In genomic region chr16:91268724-91269452, GRCm38 (mm10) we compare ENCODE assay signal across 8 mouse cellular contexts. TPM values are rescaled to one million over a fixed set of nuclear protein-coding genes. Genes with fewer than 3 reads are reported as not detected.
DNase-seq lines count a peak whose midpoint lies in the region; ATAC-seq lines count a peak whose summit lies in the region.

No protein-coding gene starts in this region.

- H3K9me3 ChIP-seq in hindbrain, embryonic 10.5 days, result no peaks in the 10 kb centered on the region
- H3K9me3 ChIP-seq in hindbrain, embryonic 11.5 days (ENCODE audit: control insufficient read depth, low read length), result no peaks in the 10 kb centered on the region
- H3K9me3 ChIP-seq in embryonic facial prominence, embryonic 10.5 days, result no peaks in the 10 kb centered on the region
- H3K9me3 ChIP-seq in hindbrain, embryonic 15.5 days, result no peaks in the 10 kb centered on the region
- no peaks in the 10 kb centered on the region for H3K9me3 ChIP-seq in midbrain, embryonic 12.5 days

- DNase-seq in hindbrain, embryonic 10.5 days (ENCODE audit: low spot score), result no peak
- DNase-seq in hindbrain, embryonic 11.5 days (ENCODE audit: low spot score), result no peak
- no peak for DNase-seq in embryonic facial prominence, embryonic 10.5 days (ENCODE audit: low spot score)
- no peak for DNase-seq in cerebellum, adult 11 months
- no peak for DNase-seq in left cerebral cortex, adult 11 months (ENCODE audit: low spot score)
- DNase-seq in urinary bladder, postnatal 25 days (ENCODE audit: low spot score), result no peak

- 6% methylated on average over 13 of the region's 13 CpGs for WGBS in hindbrain, embryonic 10.5 days
- WGBS in hindbrain, embryonic 11.5 days, result 9% methylated on average over 13 of the region's 13 CpGs
- WGBS in embryonic facial prominence, embryonic 10.5 days, result 6% methylated on average over 13 of the region's 13 CpGs
- WGBS in hindbrain, embryonic 15.5 days, result 6% methylated on average over 13 of the region's 13 CpGs
- 9% methylated on average over 13 of the region's 13 CpGs for WGBS in midbrain, embryonic 12.5 days

- H3K9ac ChIP-seq in hindbrain, embryonic 11.5 days (ENCODE audit: low read depth, low read length), result no peak overlapping the region
- H3K9ac ChIP-seq in hindbrain, embryonic 15.5 days, result no peak overlapping the region
- H3K9ac ChIP-seq in midbrain, embryonic 12.5 days (replicated peaks), result no peak overlapping the region

- no peaks in the 10 kb centered on the region for H3K36me3 ChIP-seq in hindbrain, embryonic 10.5 days
- H3K36me3 ChIP-seq in hindbrain, embryonic 11.5 days (ENCODE audit: control insufficient read depth, insufficient read depth, low read length), result no peaks in the 10 kb centered on the region
- H3K36me3 ChIP-seq in embryonic facial prominence, embryonic 10.5 days (replicated peaks), result no peaks in the 10 kb centered on the region
- no peaks in the 10 kb centered on the region for H3K36me3 ChIP-seq in hindbrain, embryonic 15.5 days
- H3K36me3 ChIP-seq in midbrain, embryonic 12.5 days, result no peaks in the 10 kb centered on the region

- ATAC-seq in hindbrain, embryonic 11.5 days (ENCODE audit: low FRiP score), result no peak
- no peak for ATAC-seq in hindbrain, embryonic 15.5 days (ENCODE audit: low FRiP score, low read depth)
- ATAC-seq in midbrain, embryonic 12.5 days (ENCODE audit: low FRiP score, low read depth), result no peak

- H3K4me1 ChIP-seq in hindbrain, embryonic 10.5 days (replicated peaks), result peaks cover 26% of the 10 kb centered on the region
- H3K4me1 ChIP-seq in hindbrain, embryonic 11.5 days (replicated peaks; ENCODE audit: control insufficient read depth, insufficient read depth, low read length), result peaks cover 4% of the 10 kb centered on the region; the same call in 1 of the 2 replicates
- H3K4me1 ChIP-seq in embryonic facial prominence, embryonic 10.5 days, result peaks cover 25% of the 10 kb centered on the region
- peaks cover 20% of the 10 kb centered on the region for H3K4me1 ChIP-seq in hindbrain, embryonic 15.5 days (replicated peaks)
- H3K4me1 ChIP-seq in midbrain, embryonic 12.5 days, result peaks cover 25% of the 10 kb centered on the region

- H3K4me3 ChIP-seq in hindbrain, embryonic 10.5 days, result peak overlapping the region; percentile 54
- no peak overlapping the region for H3K4me3 ChIP-seq in hindbrain, embryonic 11.5 days (ENCODE audit: low read depth, low read length)
- peak overlapping the region; percentile 62 for H3K4me3 ChIP-seq in embryonic facial prominence, embryonic 10.5 days
- peak overlapping the region; percentile 42 for H3K4me3 ChIP-seq in hindbrain, embryonic 15.5 days
- H3K4me3 ChIP-seq in midbrain, embryonic 12.5 days, result peak overlapping the region; percentile 42

- H3K27ac ChIP-seq in hindbrain, embryonic 10.5 days, result no peak overlapping the region
- H3K27ac ChIP-seq in hindbrain, embryonic 11.5 days (ENCODE audit: low read depth, low read length), result no peak overlapping the region
- H3K27ac ChIP-seq in embryonic facial prominence, embryonic 10.5 days (replicated peaks), result no peak overlapping the region
- no peak overlapping the region for H3K27ac ChIP-seq in hindbrain, embryonic 15.5 days (replicated peaks)
- H3K27ac ChIP-seq in midbrain, embryonic 12.5 days (replicated peaks), result no peak overlapping the region

- peaks cover 100% of the 10 kb centered on the region for H3K27me3 ChIP-seq in hindbrain, embryonic 10.5 days (ENCODE audit: insufficient read depth, poor library complexity, severe bottlenecking)
- peaks cover 88% of the 10 kb centered on the region for H3K27me3 ChIP-seq in hindbrain, embryonic 11.5 days (ENCODE audit: control insufficient read depth, insufficient read depth, low read length)
- H3K27me3 ChIP-seq in embryonic facial prominence, embryonic 10.5 days (replicated peaks; ENCODE audit: low read depth, poor library complexity, severe bottlenecking), result peaks cover 100% of the 10 kb centered on the region
- H3K27me3 ChIP-seq in hindbrain, embryonic 15.5 days, result peaks cover 98% of the 10 kb centered on the region
- H3K27me3 ChIP-seq in midbrain, embryonic 12.5 days, result peaks cover 99% of the 10 kb centered on the region

- H3K4me2 ChIP-seq in hindbrain, embryonic 11.5 days (replicated peaks; ENCODE audit: low read depth, low read length), result no peak overlapping the region
- H3K4me2 ChIP-seq in hindbrain, embryonic 15.5 days, result peak overlapping the region; percentile 74
- peak overlapping the region; percentile 77 for H3K4me2 ChIP-seq in midbrain, embryonic 12.5 days (replicated peaks)

RNA-seq across cellular contexts. Expression of gene Olig1, which starts 0.7 kb away (rescaled TPM):
- polyA plus RNA-seq in hindbrain, embryonic 10.5 days (2016; fragmentation: Nextera tagmentation; extraction: Ambion mirVana), result 1.4 and 1.5 TPM in 2 replicates
- polyA plus RNA-seq in hindbrain, embryonic 11.5 days (2014; fragmentation: Nextera tagmentation; extraction: Ambion mirVana), result 0.40 and 0.84 TPM in 2 replicates
- 1.9 and 3.3 TPM in 2 replicates for polyA plus RNA-seq in embryonic facial prominence, embryonic 10.5 days (2016; fragmentation: Nextera tagmentation; extraction: Ambion mirVana)
- 121 and 136 TPM in 2 replicates for polyA plus RNA-seq in hindbrain, embryonic 15.5 days (2015; fragmentation: Nextera tagmentation; extraction: Ambion mirVana)
- polyA plus RNA-seq in midbrain, embryonic 12.5 days (2016; fragmentation: Nextera tagmentation; extraction: Ambion mirVana), result 2.4 and 5.1 TPM in 2 replicates

RNA-seq across cellular contexts. Expression of gene Olig2, which starts 43.6 kb away (rescaled TPM):
- 1.4 and 1.9 TPM in 2 replicates for polyA plus RNA-seq in hindbrain, embryonic 10.5 days (2016; fragmentation: Nextera tagmentation; extraction: Ambion mirVana)
- 0.76 and 1.2 TPM in 2 replicates for polyA plus RNA-seq in hindbrain, embryonic 11.5 days (2014; fragmentation: Nextera tagmentation; extraction: Ambion mirVana)
- polyA plus RNA-seq in embryonic facial prominence, embryonic 10.5 days (2016; fragmentation: Nextera tagmentation; extraction: Ambion mirVana), result 2.3 and 3.4 TPM in 2 replicates
- polyA plus RNA-seq in hindbrain, embryonic 15.5 days (2015; fragmentation: Nextera tagmentation; extraction: Ambion mirVana), result 15.6 and 16.2 TPM in 2 replicates
- polyA plus RNA-seq in midbrain, embryonic 12.5 days (2016; fragmentation: Nextera tagmentation; extraction: Ambion mirVana), result 5.9 and 11.3 TPM in 2 replicates

Comparison
In these comparisons a context has a peak if more than half of its experiments do, and no peak if none do; other contexts are left out.
1. RNA of gene Olig1, which starts 0.7 kb away (polyA plus RNA-seq): 121 to 136 TPM in hindbrain, embryonic 15.5 days; 1.9 to 3.3 TPM in embryonic facial prominence, embryonic 10.5 days, 2.4 to 5.1 TPM in midbrain, embryonic 12.5 days, 1.4 to 1.5 TPM in hindbrain, embryonic 10.5 days and 0.40 to 0.84 TPM in hindbrain, embryonic 11.5 days; every median in the first group is over 10 times any median in the second.